Mouse (Mus musculus): ENCODE results near the gene Cspg5.

The Cspg5 gene

DNA sequence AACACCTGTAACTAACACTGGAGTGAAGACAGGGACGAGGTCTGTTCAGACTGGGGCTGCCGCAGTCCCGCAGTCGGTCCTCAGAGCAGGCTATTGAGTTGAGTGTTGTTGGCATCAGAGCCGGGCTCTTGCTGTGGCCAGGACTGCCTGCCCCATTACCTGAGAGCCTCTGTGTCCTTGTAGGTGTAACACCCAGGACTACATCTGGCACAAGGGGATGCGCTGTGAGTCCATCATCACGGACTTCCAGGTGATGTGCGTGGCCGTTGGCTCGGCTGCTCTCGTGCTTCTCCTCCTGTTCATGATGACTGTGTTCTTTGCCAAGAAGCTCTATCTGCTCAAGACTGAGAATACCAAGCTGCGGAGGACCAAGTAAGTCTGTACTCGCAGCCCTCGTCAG, 7.2 kb downstream of the Cspg5 start:
- DNase-seq (ENCODE audit: low read depth, low spot score), result no peak

DNA sequence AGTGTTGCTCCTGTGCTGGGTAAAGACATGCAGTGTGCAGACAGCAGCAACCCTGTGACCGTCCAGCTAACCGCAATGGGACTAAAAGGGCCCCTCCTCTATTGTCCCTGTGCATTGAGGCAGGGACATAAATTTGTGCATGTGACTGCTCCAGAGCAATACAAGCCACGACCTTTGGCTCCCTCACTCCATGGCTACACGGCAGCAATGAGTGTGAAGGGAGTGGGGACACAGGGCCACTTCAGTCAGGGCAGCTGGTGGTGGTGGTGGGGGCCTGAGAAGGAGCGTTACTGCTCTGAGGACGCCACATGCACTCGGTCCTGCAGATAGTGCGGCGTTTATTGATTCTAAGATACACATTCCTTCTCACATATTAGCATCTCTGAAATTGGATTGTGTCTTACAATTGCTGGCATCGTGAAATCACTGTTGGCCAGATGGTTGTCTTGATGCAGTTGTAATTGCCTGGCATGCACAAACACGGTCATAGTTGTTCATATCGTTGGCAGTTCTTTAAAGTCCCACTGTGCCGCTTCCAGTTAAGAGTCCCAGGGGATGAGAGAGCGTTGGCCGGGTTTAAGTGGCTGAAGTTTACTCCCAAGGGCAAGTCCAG, 11.9 kb downstream of the Cspg5 start:
- DNase-seq (ENCODE audit: low read depth, low spot score), result no peak

DNA sequence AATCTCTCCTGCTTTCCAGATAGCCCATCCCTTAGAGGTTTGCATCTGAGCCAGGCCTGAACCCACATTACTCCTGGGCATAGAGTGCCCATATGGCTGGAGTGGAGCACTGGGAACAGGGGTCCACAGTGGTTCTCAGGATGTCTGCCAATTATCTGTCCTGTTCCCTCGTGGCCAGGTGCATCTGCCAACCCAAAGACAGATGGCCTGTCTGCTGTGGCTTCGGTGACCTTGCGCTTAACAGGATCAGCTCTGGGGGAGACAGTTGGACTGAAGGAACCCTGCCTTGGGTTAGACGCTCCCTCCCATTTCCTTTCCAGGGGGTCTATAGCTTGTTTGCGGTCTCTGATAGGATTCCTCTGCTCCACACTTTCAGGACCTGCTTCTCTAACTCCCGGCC, 15.1 kb downstream of the Cspg5 start:
- no peak for DNase-seq (ENCODE audit: low read depth, low spot score)

DNA sequence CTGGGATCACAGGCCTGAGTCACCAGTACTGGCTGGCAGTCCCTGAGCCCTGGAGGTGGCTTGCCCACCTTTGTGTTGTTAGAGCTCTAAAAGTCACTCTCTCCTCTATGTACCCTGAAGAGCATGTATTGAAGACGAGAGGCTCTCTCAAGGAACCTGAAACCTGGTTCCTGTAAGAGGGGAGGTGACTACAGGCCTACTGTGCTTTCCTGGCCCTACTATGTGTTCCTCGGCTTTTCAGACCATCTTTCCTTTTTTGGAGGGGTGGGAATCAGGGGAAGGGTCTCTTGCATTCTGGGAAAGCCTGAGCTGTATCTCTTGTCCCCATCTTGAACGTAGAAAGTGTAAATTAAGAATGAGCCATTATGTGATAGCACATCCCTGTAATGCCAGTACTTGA, 15.5 kb downstream of the Cspg5 start:
- DNase-seq (ENCODE audit: low read depth, low spot score), result no peak

DNA sequence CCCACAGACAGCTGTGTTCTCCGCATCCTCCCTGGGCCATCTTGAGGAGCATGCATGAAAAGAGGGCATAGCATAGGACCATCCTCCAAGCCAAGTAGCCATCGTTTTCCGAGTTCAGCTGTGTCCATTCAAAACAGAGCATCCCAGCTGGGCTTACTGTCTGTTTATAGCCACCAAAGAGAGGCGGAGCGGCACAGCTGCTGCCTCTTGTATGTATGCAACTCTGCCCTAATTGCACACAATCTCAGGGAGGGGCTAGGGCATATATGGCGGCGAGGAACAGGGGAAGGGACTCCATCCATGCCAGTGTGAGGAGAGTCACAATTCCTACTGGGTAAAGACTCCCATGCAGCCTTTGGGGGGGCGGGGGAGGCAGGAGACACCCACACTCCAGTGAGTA, 19.6 kb downstream of the Cspg5 start:
- no peak for DNase-seq (ENCODE audit: low read depth, low spot score)

DNA sequence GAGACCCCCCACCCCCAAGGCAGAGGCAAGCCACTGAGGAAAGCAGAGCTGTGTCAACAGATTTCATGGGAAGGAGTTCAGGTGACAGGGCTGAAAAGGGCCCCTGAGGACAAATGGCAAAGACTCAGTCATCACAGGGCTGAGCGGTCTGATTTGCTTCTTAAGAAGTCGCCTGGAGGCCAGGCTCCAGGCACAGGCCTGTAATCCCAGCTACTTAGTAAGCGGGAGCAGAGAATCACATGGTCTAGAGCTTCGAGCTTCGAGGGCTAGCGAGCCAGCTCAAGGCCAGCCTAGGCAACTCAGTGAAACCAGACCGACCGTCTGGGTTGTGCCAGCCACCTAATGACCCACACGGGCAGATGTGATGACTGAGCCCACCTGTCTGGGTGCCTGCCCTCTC, 21.4 kb downstream of the Cspg5 start:
- DNase-seq (ENCODE audit: low read depth, low spot score), result no peak

DNA sequence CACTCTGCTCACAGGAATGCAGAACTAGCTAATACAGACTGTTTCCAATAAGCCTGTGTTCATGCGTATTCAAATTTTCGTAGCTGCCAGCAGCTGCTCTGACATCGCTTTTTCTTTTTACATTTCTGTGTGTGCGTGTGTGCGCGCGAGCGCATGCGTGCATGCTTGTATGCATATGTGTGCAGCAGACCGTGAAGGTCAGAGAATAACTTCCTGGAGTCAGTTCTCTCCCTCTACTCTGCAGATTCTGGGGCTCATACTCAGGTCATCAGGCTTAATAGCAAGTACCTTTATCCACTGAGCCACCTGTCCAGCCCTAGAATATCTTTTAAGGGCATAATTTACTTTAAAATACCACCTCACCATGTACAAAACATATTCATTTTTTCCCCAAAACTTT, 24.8 kb downstream of the Cspg5 start:
- no peak for DNase-seq (ENCODE audit: low read depth, low spot score)

DNA sequence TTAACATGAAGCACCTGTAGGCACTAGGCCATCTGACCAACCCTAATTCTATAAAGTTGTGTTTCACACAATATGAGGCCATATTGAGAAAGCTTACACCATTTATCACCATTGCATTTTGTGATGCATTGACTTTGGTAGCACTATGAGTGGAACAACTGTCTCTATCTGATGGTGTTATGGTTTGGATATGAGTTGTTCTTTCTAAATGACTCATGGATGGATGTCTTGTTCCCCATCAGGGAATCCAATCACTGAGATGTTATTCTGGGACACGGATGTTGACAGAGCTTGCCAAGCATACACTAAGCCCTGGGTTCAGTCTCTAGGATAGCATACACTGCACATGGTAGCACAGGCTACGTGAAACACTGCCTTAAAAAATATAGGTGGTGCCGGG, 28.7 kb downstream of the Cspg5 start:
- DNase-seq (ENCODE audit: low read depth, low spot score), result no peak

DNA sequence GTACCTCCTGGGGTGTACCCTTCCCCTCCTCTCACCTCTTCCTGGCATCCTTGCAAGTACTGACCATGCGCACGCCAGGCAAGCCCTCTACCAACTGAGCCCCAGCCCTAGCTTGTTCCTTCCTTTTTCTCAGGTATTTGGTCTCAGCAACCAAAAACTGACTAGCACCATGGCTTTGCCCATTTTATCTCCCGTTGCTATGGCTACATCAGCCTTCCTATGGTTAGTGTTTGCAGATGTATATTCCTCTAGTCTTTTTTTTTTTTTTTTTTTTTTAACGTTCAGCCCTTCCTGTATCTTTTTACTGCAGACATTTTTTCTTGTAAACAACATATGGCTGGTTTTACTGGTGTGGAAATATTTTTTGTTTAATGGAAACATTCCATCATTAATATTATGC, 29.9 kb downstream of the Cspg5 start:
- DNase-seq (ENCODE audit: low read depth, low spot score), result no peak

DNA sequence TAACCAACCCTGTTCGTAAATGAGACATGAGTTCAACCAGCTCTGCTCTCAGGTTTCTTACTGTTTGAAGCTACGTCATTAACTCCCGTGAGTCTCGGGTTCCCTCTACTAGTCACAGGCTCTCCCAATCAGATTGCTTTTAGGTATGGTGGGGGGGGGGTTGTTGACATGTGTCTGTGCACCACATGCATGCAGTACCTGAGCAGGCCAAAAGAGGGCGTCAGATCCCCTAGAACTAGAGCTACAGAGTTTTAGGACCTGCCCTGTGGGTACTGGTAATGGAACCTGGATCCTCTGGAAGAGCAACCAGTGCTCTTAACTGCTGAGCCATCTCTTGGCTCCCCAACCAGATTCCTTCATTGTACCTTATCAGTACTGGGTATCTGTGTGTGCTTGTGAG, 32.3 kb downstream of the Cspg5 start:
- DNase-seq (ENCODE audit: low read depth, low spot score), result no peak

DNA sequence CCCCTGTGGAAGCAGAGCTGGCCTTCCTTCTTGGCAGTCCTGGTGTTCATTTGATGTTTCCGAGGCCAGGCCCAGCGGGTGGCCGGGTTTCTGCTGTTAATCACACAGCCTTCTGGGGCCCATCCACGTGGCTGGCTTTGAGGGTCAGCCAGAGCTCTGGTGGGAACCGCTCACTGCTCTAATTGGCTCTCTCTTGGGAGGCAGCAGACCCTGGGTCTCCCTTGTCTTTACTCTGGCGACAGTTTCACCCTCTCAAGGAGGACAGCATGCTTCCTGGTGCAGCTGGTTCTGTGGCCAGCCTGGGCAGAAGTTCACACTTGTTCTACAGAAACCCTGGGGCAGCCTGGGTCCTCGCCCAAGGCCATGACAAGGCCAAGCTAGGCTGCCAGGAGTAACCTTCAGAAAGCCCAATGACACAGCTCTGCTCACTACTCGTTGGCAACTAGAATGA, 33.9 kb downstream of the Cspg5 start:
- no peak for DNase-seq (ENCODE audit: low read depth, low spot score)

DNA sequence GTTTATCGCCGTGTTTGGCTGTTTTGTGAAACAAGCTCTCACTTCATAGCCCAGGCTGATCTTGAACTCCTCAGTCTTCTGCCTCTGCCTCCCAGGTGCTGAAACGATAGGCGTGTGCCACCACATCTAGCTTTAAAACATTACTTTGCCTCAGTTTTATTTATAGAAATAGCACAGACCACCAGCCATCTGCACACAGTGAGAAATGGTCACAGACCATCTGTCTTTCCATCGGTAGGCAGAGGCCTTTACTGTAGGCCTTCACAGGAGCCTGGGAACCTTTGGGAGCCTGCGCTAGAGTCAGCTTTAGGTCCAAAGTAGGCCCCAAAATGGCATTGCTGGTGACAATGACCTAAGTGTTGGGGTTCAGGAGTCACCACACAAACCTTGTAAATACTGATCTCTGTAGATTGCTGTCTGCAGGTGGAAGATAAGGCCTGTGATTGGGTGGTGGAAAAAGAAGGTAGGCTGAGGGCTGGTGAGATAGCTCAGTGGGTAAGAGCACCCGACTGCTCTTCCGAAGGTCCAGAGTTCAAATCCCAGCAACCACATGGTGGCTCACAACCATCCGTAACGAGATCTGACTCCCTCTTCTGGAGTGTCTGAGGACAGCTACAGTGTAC, 40.6 kb downstream of the Cspg5 start:
- no peak for DNase-seq (ENCODE audit: low read depth, low spot score)

DNA sequence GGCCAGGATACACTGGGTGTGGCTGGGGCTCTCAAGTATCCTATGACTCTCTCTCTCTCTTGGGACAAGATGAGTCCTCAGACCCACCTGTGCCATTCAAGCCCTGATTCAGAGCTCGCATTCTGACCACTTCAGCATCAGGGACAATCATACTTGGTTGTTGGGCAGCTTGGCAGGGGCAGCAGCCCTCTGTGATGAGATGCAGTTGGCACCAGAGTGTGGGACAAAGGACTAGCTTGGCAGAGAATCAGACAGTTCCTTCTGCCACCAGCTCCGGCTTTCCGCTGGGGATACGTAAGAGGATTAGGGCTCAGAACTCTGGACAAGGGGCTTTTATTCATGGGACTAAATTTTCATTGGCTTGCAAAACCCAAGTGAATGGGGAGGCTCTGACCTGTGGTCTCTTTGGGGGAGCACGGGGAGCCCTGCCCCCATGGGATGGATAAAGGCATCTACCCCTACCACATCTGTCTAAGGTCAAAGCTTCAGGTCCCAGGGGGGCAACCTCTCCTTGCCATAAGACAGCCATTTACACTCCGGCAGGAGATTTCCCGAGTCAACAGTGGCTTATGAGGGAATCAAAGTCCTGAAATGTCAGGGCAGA, 43.8 kb downstream of the Cspg5 start:
- no peak for DNase-seq (ENCODE audit: low read depth, low spot score)

DNA sequence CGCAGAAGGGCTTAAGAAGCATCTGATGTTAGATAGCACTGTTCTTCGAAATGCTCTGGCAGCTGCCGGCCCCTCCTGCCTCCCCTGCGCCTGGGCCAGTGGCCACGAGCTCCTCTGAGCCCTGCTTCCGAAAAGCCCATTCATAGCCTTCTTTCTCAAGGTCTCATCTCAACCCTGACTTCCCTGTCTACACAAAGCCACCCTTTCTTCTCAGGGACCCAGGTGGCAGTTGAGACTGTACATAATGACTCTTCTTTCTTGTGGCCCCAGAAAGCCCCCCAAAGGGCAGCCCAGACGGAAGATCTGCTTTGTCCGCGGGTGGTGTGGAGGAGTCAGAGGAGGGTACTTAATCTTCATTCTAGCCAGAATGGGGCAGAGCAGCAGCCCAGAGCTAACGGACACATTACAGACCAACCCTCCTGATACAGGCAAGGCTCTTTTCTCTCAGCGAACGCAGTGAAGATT, 49.7 kb downstream of the Cspg5 start:
- no peak for DNase-seq (ENCODE audit: low read depth, low spot score)

DNA sequence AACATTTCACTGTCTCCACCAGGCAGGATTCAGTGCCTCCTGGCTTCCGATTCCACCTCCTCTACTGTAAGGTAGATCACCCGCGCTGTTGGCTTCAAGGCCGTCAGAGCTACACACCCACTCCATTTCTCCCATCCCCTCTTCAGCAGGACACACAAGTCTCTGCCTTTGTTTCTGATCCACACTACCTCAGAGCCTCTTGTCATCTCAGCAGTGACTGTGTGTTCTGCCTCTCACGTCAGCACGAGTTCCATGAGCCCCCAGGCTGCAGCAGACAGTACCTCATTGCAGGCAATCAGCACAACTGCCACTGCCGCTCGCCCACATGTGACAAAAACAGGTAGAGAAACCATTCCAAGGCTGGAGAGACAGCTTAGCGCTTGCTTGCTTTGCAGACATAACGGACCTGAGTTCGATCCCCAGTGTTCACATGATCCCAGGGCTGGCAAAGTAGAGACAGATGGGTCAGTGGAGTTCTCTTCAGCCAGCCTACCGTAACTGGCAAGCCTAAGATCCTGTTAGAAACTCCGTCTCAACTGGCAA, 50.4 kb downstream of the Cspg5 start:
- no peak for DNase-seq (ENCODE audit: low read depth, low spot score)

DNA sequence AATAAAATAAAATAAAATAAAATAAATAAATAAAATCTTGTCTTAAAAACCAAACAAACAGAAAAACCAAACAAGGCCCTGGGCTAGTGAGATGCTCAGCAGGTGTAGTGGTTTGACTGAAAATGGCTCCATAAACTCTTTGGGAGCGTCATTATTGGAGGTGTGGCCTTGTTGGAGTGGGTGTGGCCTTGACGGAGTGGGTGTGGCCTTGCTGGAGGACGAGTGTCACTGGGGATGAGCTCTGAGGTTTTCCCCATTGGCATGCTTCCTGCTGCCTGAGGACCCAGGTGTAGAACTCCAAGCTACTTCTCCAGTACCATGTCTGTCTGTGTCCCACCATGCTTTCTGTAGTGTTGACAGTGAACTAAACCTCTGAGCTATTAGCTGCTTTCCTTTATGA, 51.2 kb downstream of the Cspg5 start:
- no peak for DNase-seq (ENCODE audit: low read depth, low spot score)

DNA sequence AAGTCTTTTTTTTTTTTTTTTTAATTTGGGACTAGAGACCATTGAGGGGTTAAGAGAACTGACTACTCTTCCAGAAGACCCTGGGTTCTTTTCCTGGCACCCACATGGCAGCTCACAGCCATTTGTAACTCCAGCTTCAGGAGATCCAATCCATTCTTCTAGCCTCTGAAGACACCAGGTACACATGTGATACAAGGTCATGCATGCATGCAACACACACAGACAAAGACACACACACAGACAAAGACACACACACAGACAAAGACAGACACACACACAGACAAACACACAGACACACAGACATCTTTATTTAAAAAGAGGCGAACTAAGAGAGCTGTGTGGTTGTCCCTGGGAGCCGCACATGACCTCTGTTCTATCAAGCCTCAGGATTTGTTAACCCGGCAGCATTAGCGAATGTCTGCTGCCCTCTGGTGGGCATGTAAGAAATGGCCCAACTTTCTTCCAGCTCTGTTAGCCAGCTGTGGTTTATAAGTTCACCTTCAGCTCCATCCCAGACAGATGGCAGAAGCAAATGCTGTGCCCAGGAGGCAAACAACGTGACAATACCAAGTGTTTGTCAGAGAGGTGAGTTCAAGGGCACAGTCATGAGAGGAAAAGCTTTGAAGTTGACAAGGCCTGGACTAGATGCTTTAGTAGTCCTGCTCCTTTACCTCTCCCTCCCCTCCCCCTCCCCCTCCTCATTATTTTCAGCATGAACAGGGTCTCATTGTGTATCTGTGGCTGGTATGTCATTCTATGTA, 53.5 kb downstream of the Cspg5 start:
- DNase-seq (ENCODE audit: low read depth, low spot score), result peak; percentile 67

DNA sequence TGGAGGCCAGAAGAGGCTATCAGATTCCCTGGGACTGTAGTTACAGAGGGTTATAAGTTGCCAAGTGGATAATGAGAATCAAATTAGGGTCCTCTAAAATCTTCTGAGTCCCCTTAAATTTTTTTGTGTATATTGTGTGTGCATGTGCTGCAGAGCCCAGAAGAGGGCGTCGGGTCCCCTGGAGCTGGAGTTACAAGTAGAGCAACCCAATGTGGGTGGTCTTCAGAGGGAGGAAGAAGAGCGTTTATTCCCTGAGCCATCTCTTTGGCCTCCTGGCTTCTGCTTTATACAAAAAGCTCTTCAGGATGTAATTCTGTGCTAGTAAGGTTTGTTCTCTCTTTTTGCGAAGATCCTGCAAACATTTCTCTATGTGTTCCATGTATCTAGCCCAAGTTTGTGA, 60.9 kb downstream of the Cspg5 start:
- DNase-seq (ENCODE audit: low read depth, low spot score), result no peak

DNA sequence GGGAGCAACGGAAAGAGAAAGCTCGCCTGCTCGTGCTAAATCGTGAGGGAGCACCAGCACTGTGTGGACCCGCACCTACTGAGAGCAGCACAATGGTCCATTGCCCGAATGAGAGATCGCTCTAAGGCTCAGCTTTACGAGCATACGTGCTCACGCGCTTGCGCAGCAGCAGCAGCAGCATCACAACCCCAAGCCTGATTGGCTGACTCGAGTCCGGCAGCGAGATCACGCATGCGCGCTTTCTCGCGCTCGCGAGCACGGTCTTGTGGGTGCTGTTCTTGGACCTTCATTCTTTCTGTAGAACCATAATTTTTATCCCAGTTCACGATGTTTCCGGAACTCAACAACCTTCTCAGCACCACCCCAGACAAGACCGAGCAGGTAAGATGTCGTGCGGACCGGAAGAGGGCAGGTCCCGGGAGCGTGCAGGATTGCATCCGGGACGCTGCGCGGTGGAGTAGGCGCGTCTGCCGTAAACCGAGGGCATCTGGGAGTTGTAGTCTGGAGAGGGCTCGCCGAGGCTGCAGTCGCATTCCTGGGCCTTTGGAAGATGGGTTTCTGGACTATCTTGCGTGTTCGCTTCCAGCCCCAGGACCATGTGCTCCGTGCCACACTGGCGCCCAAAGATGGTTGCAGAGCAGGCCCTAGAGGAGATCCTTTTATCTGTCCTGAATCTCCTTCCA, 61.5 kb downstream of the Cspg5 start, which contains the start of gene Elp6:
Gene Elp6, plus strand, starts transcription at position 205 of the 683 bp plus-strand sequence.
- DNase-seq (ENCODE audit: low read depth, low spot score), result peak; percentile 95

DNA sequence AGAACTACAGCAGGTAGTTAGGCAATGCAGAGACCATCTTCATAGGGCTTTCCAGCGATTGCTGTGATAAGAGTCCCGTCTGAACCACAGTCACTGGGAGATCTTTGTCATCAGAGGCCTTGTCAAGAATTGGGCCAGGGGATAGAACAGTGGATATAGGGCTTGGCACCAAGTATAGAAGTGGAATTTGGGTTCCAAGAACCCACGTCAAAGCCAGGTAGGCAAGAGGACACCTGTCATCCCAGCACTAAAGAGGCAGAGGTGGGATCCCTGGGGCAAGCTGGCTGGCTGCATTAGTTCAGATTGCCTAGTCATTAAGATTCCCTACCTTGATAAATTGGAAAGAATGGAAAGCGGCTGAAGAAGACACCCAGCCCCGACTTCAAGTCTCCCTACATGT, 62.8 kb downstream of the Cspg5 start:
- no peak for DNase-seq (ENCODE audit: low read depth, low spot score)

All from skeletal muscle tissue, adult 2 months (tissue).